Mouse (Mus musculus): ENCODE results near the gene Gm44790.

GRCm38 (mm10) chr6:86489945-86490344 is 63.5 kb downstream of the Gm44790 start:
- TF ChIP-seq GATA1 (IDR thresholded peaks at IDR 0.05; ENCODE audit: borderline replicate concordance, low read length): no peak
- no peak for TF ChIP-seq FLI1 (IDR thresholded peaks at IDR 0.05; ENCODE audit: low read length)

Measured in megakaryocyte, embryonic 14.5 days (primary cell).